Comparison of ENCODE assay signal across 8 mouse cellular contexts in genomic region chr1:133252801-133253531, GRCm38 (mm10). TPM values are rescaled to one million over a fixed set of nuclear protein-coding genes. Genes with fewer than 3 reads are reported as not detected.
A peak's percentile ranks its signal among the peaks of the same experiment; 100 is the strongest.
DNase-seq lines count a peak whose midpoint lies in the region; ATAC-seq and TF ChIP-seq lines count a peak whose summit lies in the region.

No protein-coding gene starts in this region.

- H3K4me1 ChIP-seq in kidney, adult 2 months (ENCODE audit: control insufficient read depth, insufficient read depth, low read length): peaks cover 63% of the 10 kb centered on the region
- H3K4me1 ChIP-seq in embryonic facial prominence, embryonic 13.5 days: peaks cover 64% of the 10 kb centered on the region
- H3K4me1 ChIP-seq in intestine, embryonic 14.5 days (replicated peaks; ENCODE audit: control insufficient read depth, insufficient read depth, low read length): peaks cover 66% of the 10 kb centered on the region
- H3K4me1 ChIP-seq in small intestine, adult 2 months (ENCODE audit: control insufficient read depth, insufficient read depth, insufficient read length, low read length): peaks cover 47% of the 10 kb centered on the region

- H3K9ac ChIP-seq in embryonic facial prominence, embryonic 13.5 days: no peak overlapping the region
- no peak overlapping the region for H3K9ac ChIP-seq in intestine, embryonic 14.5 days (ENCODE audit: low read length)

- H3K4me3 ChIP-seq in kidney, adult 2 months (ENCODE audit: insufficient read depth, low read depth, low read length): no peak overlapping the region
- no peak overlapping the region for H3K4me3 ChIP-seq in embryonic facial prominence, embryonic 13.5 days
- no peak overlapping the region for H3K4me3 ChIP-seq in intestine, embryonic 14.5 days (ENCODE audit: low read depth, low read length)
- no peak overlapping the region for H3K4me3 ChIP-seq in small intestine, adult 2 months (ENCODE audit: low read depth, low read length)

- H3K27ac ChIP-seq in kidney, adult 2 months (ENCODE audit: insufficient read depth, low read depth, low read length): peak overlapping the region; percentile 84
- H3K27ac ChIP-seq in embryonic facial prominence, embryonic 13.5 days: peak overlapping the region; percentile 22; the same call in 1 of the 2 replicates
- H3K27ac ChIP-seq in intestine, embryonic 14.5 days (ENCODE audit: low read depth): peak overlapping the region; percentile 90
- H3K27ac ChIP-seq in small intestine, adult 2 months (ENCODE audit: insufficient read depth, low read depth, low read length): peak overlapping the region; percentile 11; the same call in 1 of the 2 replicates

- no peak for DNase-seq in kidney, adult 2 months
- no peak for DNase-seq in kidney, adult 11 months
- no peak for DNase-seq in intestine, embryonic 14.5 days (ENCODE audit: low spot score)
- no peak for DNase-seq in ovary, adult 18-20 months (ENCODE audit: low spot score)
- DNase-seq in cerebellum, adult 8-10 months: no peak
- DNase-seq in retina, postnatal 1 day: no peak

- no peak for ATAC-seq in embryonic facial prominence, embryonic 13.5 days (ENCODE audit: insufficient number of reproducible peaks, insufficient read depth, low FRiP score, low TSS enrichment, low read depth)
- ATAC-seq in intestine, embryonic 14.5 days (replicated peaks; ENCODE audit: low FRiP score, low TSS enrichment, low read depth): no peak

- peaks cover 1% of the 10 kb centered on the region; the same call in 1 of the 2 replicates for H3K36me3 ChIP-seq in kidney, adult 2 months (ENCODE audit: control insufficient read depth, insufficient read depth, low read length)
- no peaks in the 10 kb centered on the region for H3K36me3 ChIP-seq in embryonic facial prominence, embryonic 13.5 days
- H3K36me3 ChIP-seq in intestine, embryonic 14.5 days (ENCODE audit: control insufficient read depth, insufficient read depth, low read length): no peaks in the 10 kb centered on the region
- peaks cover 10% of the 10 kb centered on the region; the same call in 1 of the 2 replicates for H3K36me3 ChIP-seq in small intestine, adult 2 months (ENCODE audit: control insufficient read depth, insufficient read depth, low read length)

- TF ChIP-seq POLR2A in kidney, adult 2 months (IDR thresholded peaks at IDR 0.05; ENCODE audit: low read depth, low read length): no peak
- TF ChIP-seq POLR2A in small intestine, adult 2 months (IDR thresholded peaks at IDR 0.05; ENCODE audit: low read depth, low read length): no peak

- no peaks in the 10 kb centered on the region for H3K27me3 ChIP-seq in kidney, adult 2 months (replicated peaks; ENCODE audit: control insufficient read depth, insufficient read depth, low read length)
- H3K27me3 ChIP-seq in embryonic facial prominence, embryonic 13.5 days: peaks cover 5% of the 10 kb centered on the region; the same call in 1 of the 2 replicates
- no peaks in the 10 kb centered on the region for H3K27me3 ChIP-seq in intestine, embryonic 14.5 days (replicated peaks; ENCODE audit: control insufficient read depth, insufficient read depth, low read length)
- H3K27me3 ChIP-seq in small intestine, adult 2 months (ENCODE audit: control insufficient read depth, insufficient read depth, low read length): no peaks in the 10 kb centered on the region

- 51% methylated on average over 10 of the region's 10 CpGs for WGBS in kidney, adult 2 months
- WGBS in embryonic facial prominence, embryonic 13.5 days: 29% methylated on average over 10 of the region's 10 CpGs
- WGBS in intestine, embryonic 14.5 days: 34% methylated on average over 10 of the region's 10 CpGs
- 59% methylated on average over 10 of the region's 10 CpGs for WGBS in small intestine, adult 2 months

- no peaks in the 10 kb centered on the region for H3K9me3 ChIP-seq in embryonic facial prominence, embryonic 13.5 days
- H3K9me3 ChIP-seq in intestine, embryonic 14.5 days (ENCODE audit: control insufficient read depth, low read length): no peaks in the 10 kb centered on the region

- no peak for TF ChIP-seq CTCF in kidney, adult 2 months (conservative IDR thresholded peaks at IDR 0.05; ENCODE audit: insufficient read depth, insufficient read length, low read depth, low read length)
- TF ChIP-seq CTCF in small intestine, adult 2 months (IDR thresholded peaks at IDR 0.05; ENCODE audit: extremely low read depth, insufficient read length, insufficient replicate concordance, low read depth, low read length): no peak

- peak overlapping the region; percentile 18; the same call in 1 of the 2 replicates for H3K4me2 ChIP-seq in embryonic facial prominence, embryonic 13.5 days
- peak overlapping the region; percentile 6; the same call in 1 of the 2 replicates for H3K4me2 ChIP-seq in intestine, embryonic 14.5 days (ENCODE audit: low read length)

RNA-seq across cellular contexts. Expression of gene Golt1a, which starts 56.6 kb away (rescaled TPM):
- 18.1 and 18.9 TPM in 2 replicates for polyA plus RNA-seq in kidney, adult 2 months (2012; rRNA removed)
- not detected in 2 replicates for polyA plus RNA-seq in embryonic facial prominence, embryonic 13.5 days (2015; fragmentation: Nextera tagmentation; extraction: Ambion mirVana)
- 5.0 and 12.8 TPM in 2 replicates for polyA plus RNA-seq in intestine, embryonic 14.5 days (2014; fragmentation: Nextera tagmentation; extraction: Ambion mirVana)
- polyA plus RNA-seq in small intestine, adult 2 months (2012; rRNA removed): 25.1 and 48.9 TPM in 2 replicates

Comparison
In these comparisons a context has a peak if more than half of its experiments do, and no peak if none do; other contexts are left out.
1. H3K27ac ChIP-seq: peak in every context shown above with its lines; median percentile 90 in intestine, embryonic 14.5 days; 84 in kidney, adult 2 months; 22 in embryonic facial prominence, embryonic 13.5 days; 11 in small intestine, adult 2 months.